11 mouse cellular contexts compared by ENCODE assay signal in the genomic region with DNA sequence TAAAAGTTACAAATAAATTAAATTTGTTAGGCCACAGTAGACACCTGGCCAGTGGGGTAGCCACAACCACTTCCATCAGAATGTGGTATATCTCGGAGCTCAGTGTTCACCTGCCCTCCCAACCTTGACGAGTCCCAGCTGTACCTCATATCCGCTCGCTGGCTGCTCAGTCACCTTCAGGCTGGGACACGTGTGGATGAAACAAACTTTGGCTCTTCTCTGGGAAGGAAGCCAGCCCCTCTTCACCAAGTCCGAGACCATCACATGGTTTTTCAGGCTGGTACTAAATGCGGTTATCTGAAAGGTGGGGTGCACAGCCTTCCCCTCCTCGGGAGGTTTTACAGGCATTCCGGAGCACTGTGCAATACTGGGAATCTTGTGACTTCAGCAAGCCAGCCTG.
A peak's percentile ranks its signal among the peaks of the same experiment; 100 is the strongest.
DNase-seq lines count a peak whose midpoint lies in the region; ATAC-seq lines count a peak whose summit lies in the region.
"Had no signal": no experiment of that assay in that cellular context is flagged by ENCODE, and none has a peak within 500 bp of the region (broad histone marks: within the 10 kb centered on the region; RNA-seq: fewer than 3 reads in every experiment).

No protein-coding gene starts in this region.

- H3K4me1 ChIP-seq in heart, embryonic 16.5 days (ENCODE audit: control insufficient read depth, insufficient read depth, low read length) = peaks cover 11% of the 10 kb centered on the region

- WGBS in heart, embryonic 16.5 days = 32% methylated on average over 9 of the region's 9 CpGs

- peak overlapping the region; percentile 16; the same call in 1 of the 2 replicates for H3K4me3 ChIP-seq in heart, embryonic 16.5 days (ENCODE audit: low read length)

- peak overlapping the region; percentile 51 for H3K9ac ChIP-seq in heart, embryonic 16.5 days (ENCODE audit: low read length)
- H3K9ac ChIP-seq: hindbrain, embryonic 14.5 days had no signal

- H3K27ac ChIP-seq in heart, embryonic 16.5 days (ENCODE audit: low read length) = peak overlapping the region; percentile 43; the same call in 1 of the 2 replicates
- H3K27ac ChIP-seq: hindbrain, embryonic 14.5 days had no signal

- no peaks in the 10 kb centered on the region for H3K27me3 ChIP-seq in heart, embryonic 16.5 days (ENCODE audit: control insufficient read depth, insufficient read depth, low read length)

- DNase-seq in adrenal gland, postnatal 10 days = peak; percentile 16
- no peak for DNase-seq in adrenal gland, postnatal 25 days
- DNase-seq in brain, adult 2 months (ENCODE audit: low read depth, low spot score) = peak; percentile 13
- DNase-seq in kidney, postnatal 14 days = peak; percentile 69
- no peak for DNase-seq in left cerebral cortex, postnatal 4 days
- DNase-seq in gastrocnemius, postnatal 14 days = no peak
- DNase-seq: cerebellum, postnatal 10 days had no signal

- H3K4me2 ChIP-seq in heart, embryonic 16.5 days (ENCODE audit: low read depth, low read length) = peak overlapping the region; percentile 51
- H3K4me2 ChIP-seq: hindbrain, embryonic 14.5 days had no signal

- intact Hi-C loops in left cerebral cortex, postnatal 4 days (cut with DNase I) = no loop called here
- intact Hi-C loops in gastrocnemius, postnatal 14 days (cut with DNase I; ENCODE audit: low total_unique reads) = no loop called here

- ATAC-seq in heart, embryonic 16.5 days (replicated peaks; ENCODE audit: extremely low read depth, insufficient read depth, low FRiP score) = peak; percentile 75
- no peak for ATAC-seq in erythroid progenitor cell, adult 5-6 weeks (replicated peaks; ENCODE audit: low FRiP score, poor library complexity, severe bottlenecking)

- no peaks in the 10 kb centered on the region for H3K9me3 ChIP-seq in heart, embryonic 16.5 days (replicated peaks; ENCODE audit: control insufficient read depth, low read length)

- H3K36me3 ChIP-seq in heart, embryonic 16.5 days (ENCODE audit: control insufficient read depth, insufficient read depth) = no peaks in the 10 kb centered on the region
- H3K36me3 ChIP-seq: G1E had no signal

Comparison
In these comparisons a context has a peak if more than half of its experiments do, and no peak if none do; other contexts are left out.
1. DNase-seq: peak in adrenal gland, postnatal 10 days (single experiment), brain, adult 2 months (single experiment) and kidney, postnatal 14 days (single experiment); none in adrenal gland, postnatal 25 days (single experiment), left cerebral cortex, postnatal 4 days (single experiment) and gastrocnemius, postnatal 14 days (single experiment).